Comparison of ENCODE assay signal across 12 mouse cellular contexts in genomic region chr11:77193941-77194553, GRCm38 (mm10). TPM values are rescaled to one million over a fixed set of nuclear protein-coding genes. Genes with fewer than 3 reads are reported as not detected.
A peak's percentile ranks its signal among the peaks of the same experiment; 100 is the strongest.
DNase-seq lines count a peak whose midpoint lies in the region; ATAC-seq lines count a peak whose summit lies in the region.
"Had no signal": no experiment of that assay in that cellular context is flagged by ENCODE, and none has a peak within 500 bp of the region (broad histone marks: within the 10 kb centered on the region; RNA-seq: fewer than 3 reads in every experiment).

No protein-coding gene starts in this region.

- H3K4me3 ChIP-seq in midbrain, embryonic 10.5 days, result no peak overlapping the region
- H3K4me3 ChIP-seq in midbrain, embryonic 16.5 days (ENCODE audit: low read depth, low read length), result no peak overlapping the region
- no peak overlapping the region for H3K4me3 ChIP-seq in forebrain, embryonic 14.5 days (ENCODE audit: low read depth, low read length)
- H3K4me3 ChIP-seq: embryonic facial prominence, embryonic 15.5 days; liver, embryonic 12.5 days; myocyte had no signal

- H3K9ac ChIP-seq in midbrain, embryonic 16.5 days (ENCODE audit: low read depth, low read length), result no peak overlapping the region
- H3K9ac ChIP-seq in forebrain, embryonic 14.5 days (ENCODE audit: low read length), result no peak overlapping the region
- H3K9ac ChIP-seq: embryonic facial prominence, embryonic 15.5 days; liver, embryonic 12.5 days had no signal

- H3K4me2 ChIP-seq in midbrain, embryonic 16.5 days (ENCODE audit: low read length), result no peak overlapping the region
- no peak overlapping the region for H3K4me2 ChIP-seq in forebrain, embryonic 14.5 days (ENCODE audit: low read length)
- H3K4me2 ChIP-seq: embryonic facial prominence, embryonic 15.5 days; liver, embryonic 12.5 days had no signal

- no peaks in the 10 kb centered on the region for H3K9me3 ChIP-seq in midbrain, embryonic 10.5 days (replicated peaks)
- no peaks in the 10 kb centered on the region for H3K9me3 ChIP-seq in midbrain, embryonic 16.5 days (replicated peaks; ENCODE audit: control insufficient read depth, low read length, poor library complexity, severe bottlenecking)
- no peaks in the 10 kb centered on the region for H3K9me3 ChIP-seq in forebrain, embryonic 14.5 days (replicated peaks; ENCODE audit: control insufficient read depth, low read length)
- H3K9me3 ChIP-seq: embryonic facial prominence, embryonic 15.5 days; liver, embryonic 12.5 days had no signal

- no peak overlapping the region; the same call in 1 of the 2 replicates for H3K27ac ChIP-seq in midbrain, embryonic 10.5 days (replicated peaks)
- no peak overlapping the region for H3K27ac ChIP-seq in midbrain, embryonic 16.5 days (ENCODE audit: low read length)
- H3K27ac ChIP-seq in forebrain, embryonic 14.5 days (ENCODE audit: low read depth, low read length), result no peak overlapping the region
- H3K27ac ChIP-seq: embryonic facial prominence, embryonic 15.5 days; liver, embryonic 12.5 days had no signal

- peaks cover 35% of the 10 kb centered on the region for H3K4me1 ChIP-seq in midbrain, embryonic 10.5 days
- H3K4me1 ChIP-seq in midbrain, embryonic 16.5 days (ENCODE audit: control insufficient read depth, insufficient read depth, low read length), result peaks cover 3% of the 10 kb centered on the region; the same call in 1 of the 2 replicates
- peaks cover 14% of the 10 kb centered on the region for H3K4me1 ChIP-seq in forebrain, embryonic 14.5 days (ENCODE audit: control insufficient read depth, insufficient read depth, low read length)
- H3K4me1 ChIP-seq: embryonic facial prominence, embryonic 15.5 days had no signal

- DNase-seq in midbrain, embryonic 10.5 days (ENCODE audit: low spot score), result peak; percentile 62
- DNase-seq in forebrain, embryonic 14.5 days (ENCODE audit: low spot score), result peak; percentile 71
- DNase-seq in kidney, postnatal 10 days, result peak; percentile 47
- no peak for DNase-seq in adrenal gland, postnatal 14 days
- no peak for DNase-seq in ovary, postnatal 36 days (ENCODE audit: low spot score)
- no peak for DNase-seq in urinary bladder, postnatal 10 days (ENCODE audit: low spot score)
- DNase-seq: right cerebral cortex, postnatal 4 days; thymus, postnatal 4 days had no signal

- H3K36me3 ChIP-seq in midbrain, embryonic 10.5 days, result no peaks in the 10 kb centered on the region
- no peaks in the 10 kb centered on the region for H3K36me3 ChIP-seq in midbrain, embryonic 16.5 days (ENCODE audit: control insufficient read depth, insufficient read depth, low read length)
- H3K36me3 ChIP-seq in forebrain, embryonic 14.5 days (ENCODE audit: control insufficient read depth, insufficient read depth, low read length), result no peaks in the 10 kb centered on the region
- H3K36me3 ChIP-seq: embryonic facial prominence, embryonic 15.5 days; liver, embryonic 12.5 days had no signal

- peaks cover 39% of the 10 kb centered on the region for H3K27me3 ChIP-seq in midbrain, embryonic 10.5 days (ENCODE audit: low read depth, poor library complexity, severe bottlenecking)
- peaks cover 7% of the 10 kb centered on the region; the same call in 1 of the 2 replicates for H3K27me3 ChIP-seq in midbrain, embryonic 16.5 days (ENCODE audit: control insufficient read depth, insufficient read depth, low read depth, low read length)
- no peaks in the 10 kb centered on the region for H3K27me3 ChIP-seq in forebrain, embryonic 14.5 days (replicated peaks; ENCODE audit: control insufficient read depth, insufficient read depth, low read length)
- H3K27me3 ChIP-seq: embryonic facial prominence, embryonic 15.5 days; liver, embryonic 12.5 days had no signal

- no peak for ATAC-seq in midbrain, embryonic 16.5 days
- ATAC-seq in forebrain, embryonic 14.5 days, result peak; percentile 58
- ATAC-seq: liver, embryonic 12.5 days had no signal

- WGBS in midbrain, embryonic 10.5 days, result 22% methylated on average over 6 of the region's 6 CpGs
- WGBS in midbrain, embryonic 16.5 days, result 11% methylated on average over 6 of the region's 6 CpGs
- 6% methylated on average over 6 of the region's 6 CpGs for WGBS in forebrain, embryonic 14.5 days

RNA-seq across cellular contexts. Expression of gene Efcab5, which starts 5.3 kb away (rescaled TPM):
- polyA plus RNA-seq in midbrain, embryonic 10.5 days (2016; fragmentation: Nextera tagmentation; extraction: Ambion mirVana), result 0.11 and 0.36 TPM in 2 replicates
- polyA plus RNA-seq in midbrain, embryonic 16.5 days (2015; fragmentation: Nextera tagmentation; extraction: Ambion mirVana), result 0.82 and 1.5 TPM in 2 replicates
- 0.49 and 0.74 TPM in 2 replicates for polyA plus RNA-seq in forebrain, embryonic 14.5 days (2014; fragmentation: Nextera tagmentation; extraction: Ambion mirVana)
- total RNA-seq in adrenal gland, postnatal 14 days (2021), result 0.23 and 0.30 TPM in 2 replicates

RNA-seq across cellular contexts. Expression of gene Ssh2, which starts 22.0 kb away (rescaled TPM):
- 7.7 and 11.0 TPM in 2 replicates for polyA plus RNA-seq in midbrain, embryonic 10.5 days (2016; fragmentation: Nextera tagmentation; extraction: Ambion mirVana)
- polyA plus RNA-seq in midbrain, embryonic 16.5 days (2015; fragmentation: Nextera tagmentation; extraction: Ambion mirVana), result 20.2 and 21.2 TPM in 2 replicates
- 15.5 and 18.7 TPM in 2 replicates for polyA plus RNA-seq in forebrain, embryonic 14.5 days (2014; fragmentation: Nextera tagmentation; extraction: Ambion mirVana)
- total RNA-seq in adrenal gland, postnatal 14 days (2021), result 33.5 and 51.4 TPM in 2 replicates

Comparison
In these comparisons a context has a peak if more than half of its experiments do, and no peak if none do; other contexts are left out.
1. DNase-seq: peak in midbrain, embryonic 10.5 days (single experiment), forebrain, embryonic 14.5 days (single experiment) and kidney, postnatal 10 days (single experiment); none in adrenal gland, postnatal 14 days (single experiment), ovary, postnatal 36 days (single experiment) and urinary bladder, postnatal 10 days (single experiment).